Mouse (Mus musculus): ENCODE measurements around the gene Fam172a.

Fam172a gene

DNA sequence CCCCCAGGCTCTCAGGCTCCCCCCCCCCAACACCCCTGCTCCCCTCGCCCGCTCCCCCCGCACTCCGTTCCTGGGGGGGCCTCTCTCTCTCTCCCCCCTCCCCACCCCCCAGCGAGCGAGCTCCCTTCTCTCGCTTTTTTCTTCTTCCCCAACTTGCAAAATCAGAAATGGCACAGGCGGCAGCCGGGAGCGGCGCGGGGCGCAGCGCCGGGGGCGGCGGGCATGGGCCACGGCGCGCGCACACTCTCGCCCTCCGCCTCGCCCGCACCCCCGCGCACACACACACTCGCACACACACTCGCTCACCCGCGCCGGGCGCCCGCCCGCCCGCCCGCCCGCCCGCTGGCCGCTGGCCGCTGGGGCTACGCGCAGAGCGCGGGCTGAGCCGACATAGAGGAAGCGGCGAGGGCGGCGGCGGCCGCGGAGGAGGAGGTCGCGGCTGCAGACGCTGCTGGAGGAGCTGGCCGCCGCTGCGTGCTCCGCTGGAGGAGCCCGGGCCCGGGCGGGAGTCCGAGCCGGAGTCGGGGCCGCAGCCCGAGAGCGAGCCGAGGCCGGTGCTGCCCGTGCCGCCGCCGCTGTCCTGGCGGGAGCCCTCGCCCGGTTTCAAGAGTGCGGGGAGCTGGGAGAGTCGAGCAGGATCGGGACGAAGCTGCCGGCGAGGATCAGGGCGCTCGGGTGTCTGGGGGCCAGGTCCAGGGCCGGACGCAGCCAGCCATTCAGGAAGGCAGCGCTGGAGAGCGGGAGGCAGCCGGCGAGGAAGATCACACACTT, 497.2 kb downstream of the Fam172a start:
- DNase-seq (ENCODE audit: low read depth, low spot score): peak; percentile 67

DNA sequence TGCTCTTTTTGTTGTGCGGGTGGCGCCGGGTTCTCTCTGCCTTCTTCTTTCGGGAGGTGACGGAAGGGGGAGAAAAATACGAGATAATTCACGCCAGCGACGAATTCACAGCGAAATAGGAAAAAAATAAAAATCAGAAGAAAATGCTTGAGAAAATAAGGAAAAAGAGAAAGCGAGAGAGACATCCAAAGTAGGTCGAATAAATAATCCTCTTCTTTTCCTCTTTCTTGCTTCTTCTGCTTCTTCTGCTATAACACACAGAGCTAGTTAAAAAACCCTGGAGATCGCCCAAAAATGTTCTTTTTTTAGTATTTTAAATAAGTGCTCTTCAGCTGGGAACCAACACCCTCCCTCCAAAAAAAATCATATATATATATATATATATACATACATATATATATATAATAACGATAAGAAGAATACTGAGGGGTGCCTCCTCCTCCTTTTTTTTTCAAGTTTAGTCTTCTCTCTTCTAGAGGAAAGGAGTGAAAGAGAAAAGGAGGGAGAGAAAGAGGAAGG, 497.9 kb downstream of the Fam172a start, which contains the start of gene Nr2f1:
Gene Nr2f1, minus strand, starts transcription at position 116 of the 519 bp plus-strand sequence.
- no peak for DNase-seq (ENCODE audit: low read depth, low spot score)

DNA sequence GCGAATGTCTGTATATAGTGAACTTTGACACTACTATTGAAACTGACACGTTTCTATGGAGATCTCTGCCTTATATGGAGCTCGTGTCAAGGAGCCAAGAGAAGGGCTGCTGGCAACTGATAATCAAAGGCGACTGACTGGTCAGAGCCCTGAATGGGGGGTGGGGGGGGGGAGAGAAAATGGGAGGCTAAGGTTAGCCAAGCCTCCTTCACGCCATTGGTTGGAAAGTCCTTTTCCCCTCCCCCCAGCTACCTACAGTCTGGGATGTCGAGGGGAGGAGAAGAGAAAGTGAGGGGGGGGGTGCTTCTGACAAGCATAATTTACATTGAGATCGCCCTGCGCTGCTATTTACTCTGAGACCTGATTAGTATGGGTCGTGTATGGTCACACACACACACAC, 498.6 kb downstream of the Fam172a start:
- peak; percentile 96 for DNase-seq (ENCODE audit: low read depth, low spot score)

DNA sequence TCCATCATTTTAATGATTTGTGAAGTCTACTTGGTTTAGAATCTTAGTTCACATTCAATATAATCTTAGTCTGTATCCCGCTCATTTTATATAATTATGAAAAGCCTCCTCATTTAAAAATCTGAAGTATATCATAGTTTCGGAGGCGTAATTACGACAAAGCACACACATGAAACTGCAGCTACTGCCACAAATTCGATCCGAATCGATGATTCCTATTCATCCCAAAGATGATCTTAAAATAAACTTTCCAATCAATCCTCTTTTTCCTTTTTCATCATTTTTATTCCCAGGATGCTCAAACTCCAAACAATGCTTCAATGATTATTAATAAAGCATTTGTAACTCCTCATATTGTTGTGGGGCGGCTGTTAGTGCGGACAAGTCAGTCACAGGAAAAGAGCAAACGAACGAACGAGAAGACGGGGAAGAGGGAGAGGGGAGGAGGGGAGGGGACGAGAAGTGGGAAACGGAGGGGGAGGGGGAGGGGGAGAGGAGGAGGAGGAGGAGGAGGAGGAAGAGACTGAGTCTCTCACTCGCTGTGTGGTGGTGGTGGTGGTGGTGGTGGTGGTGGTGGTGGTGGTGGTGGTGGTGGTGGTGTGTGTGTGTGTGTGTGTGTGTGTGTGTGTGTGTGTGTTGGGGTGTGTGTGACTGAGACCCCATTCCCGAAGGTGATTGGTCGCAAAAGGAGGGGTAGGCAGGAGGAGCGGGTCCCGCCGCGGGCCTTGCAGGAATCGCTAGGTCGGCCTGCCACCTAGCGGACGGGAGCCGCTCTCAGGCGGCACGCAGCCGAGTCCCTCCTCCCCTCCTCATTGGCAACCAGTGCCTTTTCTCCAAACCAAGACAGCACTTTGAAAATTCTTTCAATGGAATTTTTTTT, 499.4 kb downstream of the Fam172a start:
- DNase-seq (ENCODE audit: low read depth, low spot score): peak; percentile 98

DNA sequence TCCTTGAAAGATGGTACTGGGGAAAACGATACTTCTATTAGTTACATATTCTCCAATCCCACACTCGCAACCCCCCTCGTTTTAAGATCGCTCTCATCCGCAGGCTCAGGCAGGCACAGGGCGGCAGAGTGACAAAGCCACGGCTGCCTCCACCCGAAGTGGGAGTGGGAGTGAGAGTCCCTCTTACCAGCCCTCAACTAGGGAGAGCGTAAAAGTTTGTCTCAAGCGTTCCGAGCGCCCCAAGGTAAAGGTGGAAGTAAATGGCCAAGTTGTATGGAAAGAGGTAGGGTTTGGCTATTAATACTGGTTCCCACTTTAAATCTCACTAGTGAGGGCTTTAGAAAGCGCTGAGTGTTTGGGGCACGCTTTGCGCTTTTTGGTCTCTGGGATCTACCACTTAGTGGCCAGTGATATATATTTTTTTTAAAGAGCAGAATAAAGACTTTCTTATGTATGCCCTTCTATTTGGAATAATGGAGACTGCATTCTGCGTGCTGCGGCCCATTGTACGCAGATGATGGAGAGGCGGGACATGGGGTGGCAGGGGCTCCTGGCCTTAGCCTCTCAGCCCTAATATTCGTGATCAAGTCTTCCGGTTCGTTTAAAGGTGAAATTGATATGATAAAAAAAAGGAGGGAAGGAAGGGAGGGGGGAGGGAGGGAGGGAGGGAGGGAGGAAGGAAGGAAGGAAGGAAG, 500.2 kb downstream of the Fam172a start:
- DNase-seq (ENCODE audit: low read depth, low spot score): no peak

DNA sequence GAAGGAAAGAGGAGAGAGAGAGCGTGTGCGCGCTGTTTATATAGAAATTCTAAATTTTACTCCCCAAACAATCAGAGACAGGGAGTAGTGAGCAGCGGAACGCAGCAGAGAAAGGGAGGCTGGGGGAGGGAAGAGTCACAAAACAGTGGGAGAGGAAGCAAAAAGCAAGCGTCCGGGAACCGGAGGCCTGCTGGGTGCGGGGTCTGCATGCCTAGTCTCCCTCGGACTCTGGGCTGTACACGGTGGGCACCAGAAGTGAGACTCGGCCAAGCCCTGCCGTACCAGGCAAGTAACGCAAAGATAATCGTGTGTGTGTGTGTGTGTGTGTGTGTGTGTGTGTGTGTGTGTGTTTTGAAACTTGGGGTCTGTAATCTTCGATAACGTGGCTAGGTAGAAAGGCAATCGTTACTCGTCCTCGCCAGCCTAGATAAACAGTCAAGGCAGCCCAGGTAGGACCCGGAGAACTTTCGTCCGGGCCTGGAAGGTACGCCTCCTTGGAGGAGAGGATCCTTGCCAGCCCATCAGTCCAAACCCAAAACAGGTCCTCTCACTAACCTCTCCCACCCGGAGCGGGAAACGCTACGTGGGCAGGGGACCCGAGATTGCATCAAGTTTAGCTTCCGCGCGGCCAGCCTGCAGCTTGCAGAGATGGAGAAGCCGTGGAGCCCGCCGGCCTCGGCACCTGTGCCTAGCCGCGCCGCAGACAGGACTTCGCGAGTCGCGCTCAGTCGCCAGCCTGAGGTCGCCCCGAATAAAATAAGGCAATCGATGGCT, 500.9 kb downstream of the Fam172a start:
- peak; percentile 73 for DNase-seq (ENCODE audit: low read depth, low spot score)

DNA sequence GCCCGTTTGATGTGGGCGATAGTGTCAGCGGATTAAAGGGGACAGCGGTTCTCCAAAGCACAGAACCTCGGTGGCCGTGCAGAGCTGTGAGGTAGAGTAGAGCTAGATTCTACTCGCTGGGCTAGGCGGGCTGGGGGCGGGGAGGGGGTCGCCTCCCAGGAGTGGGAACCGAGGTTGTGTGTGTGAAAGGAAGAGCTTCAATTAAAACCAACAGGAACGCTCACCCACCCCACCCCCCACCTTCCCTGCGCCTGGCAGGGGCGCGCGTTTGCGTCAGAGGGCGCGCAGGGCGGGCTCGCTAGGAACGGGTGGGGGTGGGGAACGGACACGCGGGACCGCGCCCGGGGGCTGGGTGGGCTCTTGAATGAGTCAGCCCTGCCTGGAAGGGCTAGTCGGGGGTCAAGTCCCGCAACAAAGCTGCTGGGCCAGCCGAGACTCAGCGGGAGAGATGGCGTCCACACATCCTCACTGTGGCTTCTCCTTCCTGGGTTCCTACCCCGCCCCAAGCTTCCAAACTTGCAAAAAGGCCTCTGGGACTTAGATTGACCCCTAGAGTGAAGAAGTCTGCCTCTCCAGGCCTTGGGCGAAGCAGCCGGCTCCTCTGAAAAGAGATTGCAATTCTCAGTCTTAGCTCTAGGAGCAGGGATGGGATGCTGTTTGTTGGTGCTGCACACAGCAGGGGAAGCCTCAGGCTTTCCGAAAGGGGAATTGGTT, 501.7 kb downstream of the Fam172a start:
- peak; percentile 87 for DNase-seq (ENCODE audit: low read depth, low spot score)

DNA sequence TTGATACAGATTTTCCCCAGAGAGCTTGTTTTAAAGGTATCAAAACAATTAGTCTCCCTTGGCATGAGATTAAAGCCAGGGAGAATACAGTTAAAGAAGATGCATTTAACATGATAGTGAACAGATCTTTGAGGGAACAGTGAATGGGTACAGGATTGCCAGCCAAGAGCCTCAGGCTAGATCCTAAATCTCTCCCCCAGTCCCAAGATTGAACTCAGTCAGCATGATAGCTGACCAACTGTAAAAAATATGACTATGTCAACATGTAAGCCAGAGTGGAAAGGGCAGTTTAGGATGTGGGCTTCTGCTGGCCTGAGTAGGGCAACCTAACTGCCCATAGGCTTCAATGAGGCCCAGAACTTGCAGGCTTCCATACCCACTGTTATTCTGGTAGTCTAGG, 503.6 kb downstream of the Fam172a start:
- DNase-seq (ENCODE audit: low read depth, low spot score): no peak

DNA sequence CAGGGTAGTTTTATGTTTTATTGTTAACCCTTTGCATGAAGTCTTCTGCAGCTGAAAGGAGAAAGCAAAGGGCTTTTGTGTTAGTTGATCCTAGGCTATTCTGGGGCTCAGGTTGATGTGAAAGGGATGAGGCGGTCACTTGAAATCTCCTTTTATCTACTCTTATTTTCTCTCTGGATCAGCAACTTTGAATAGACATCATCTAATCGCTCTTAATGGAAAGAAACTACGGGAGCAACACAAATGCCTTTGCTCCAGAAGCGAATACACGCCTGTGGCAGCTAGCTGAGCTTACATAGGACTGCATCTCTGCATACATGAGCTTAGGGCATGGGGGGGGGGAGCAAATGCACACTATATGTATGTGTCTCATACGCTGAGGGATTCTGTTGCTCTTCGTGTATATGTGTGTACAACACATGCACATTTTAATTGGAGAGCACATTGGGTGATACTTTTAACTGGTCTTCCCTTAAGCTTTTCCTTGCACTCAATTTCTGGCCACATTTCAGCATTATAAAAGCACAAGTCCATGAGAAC, 505.1 kb downstream of the Fam172a start:
- DNase-seq (ENCODE audit: low read depth, low spot score): no peak

DNA sequence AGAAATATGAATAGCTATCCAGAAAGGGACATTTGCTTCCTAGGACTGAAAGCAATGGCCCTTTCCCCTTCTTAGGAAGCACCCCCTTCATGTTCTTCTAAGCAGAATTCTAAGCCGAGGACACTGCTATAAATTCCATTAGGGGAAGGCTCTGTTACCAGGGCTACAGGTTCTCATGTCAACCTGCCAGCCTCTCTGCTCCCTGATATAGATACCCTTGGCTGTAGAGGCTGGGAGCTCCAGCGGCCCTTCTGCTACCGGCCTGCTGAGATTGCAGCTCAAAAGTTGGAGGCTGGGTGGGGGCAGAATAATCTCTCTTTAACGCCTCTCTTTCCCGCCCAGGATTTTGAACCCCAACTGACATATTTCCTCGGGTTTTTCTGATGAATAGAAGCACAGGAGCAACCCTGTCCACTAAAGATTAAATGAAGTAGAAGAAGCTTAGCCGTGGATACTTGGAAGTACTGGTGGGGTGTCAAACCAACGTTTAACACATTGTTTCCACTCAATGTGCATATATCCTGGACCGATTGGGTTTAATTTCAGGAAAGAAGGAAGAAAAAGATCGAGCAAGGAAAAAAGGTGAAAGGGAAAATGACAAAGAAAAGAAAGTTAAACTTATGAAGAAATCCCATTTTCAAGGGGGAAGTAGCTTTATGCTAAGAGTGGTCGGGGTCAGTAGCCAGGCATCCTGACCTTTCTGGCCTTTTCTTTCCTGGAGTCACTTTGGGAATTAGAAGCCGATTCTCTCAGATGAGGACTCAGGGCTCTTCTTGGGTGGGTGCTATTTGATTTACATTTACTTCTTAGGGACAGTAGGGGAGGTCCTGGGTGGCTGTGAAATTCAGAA, 506.2 kb downstream of the Fam172a start:
- no peak for DNase-seq (ENCODE audit: low read depth, low spot score)

DNA sequence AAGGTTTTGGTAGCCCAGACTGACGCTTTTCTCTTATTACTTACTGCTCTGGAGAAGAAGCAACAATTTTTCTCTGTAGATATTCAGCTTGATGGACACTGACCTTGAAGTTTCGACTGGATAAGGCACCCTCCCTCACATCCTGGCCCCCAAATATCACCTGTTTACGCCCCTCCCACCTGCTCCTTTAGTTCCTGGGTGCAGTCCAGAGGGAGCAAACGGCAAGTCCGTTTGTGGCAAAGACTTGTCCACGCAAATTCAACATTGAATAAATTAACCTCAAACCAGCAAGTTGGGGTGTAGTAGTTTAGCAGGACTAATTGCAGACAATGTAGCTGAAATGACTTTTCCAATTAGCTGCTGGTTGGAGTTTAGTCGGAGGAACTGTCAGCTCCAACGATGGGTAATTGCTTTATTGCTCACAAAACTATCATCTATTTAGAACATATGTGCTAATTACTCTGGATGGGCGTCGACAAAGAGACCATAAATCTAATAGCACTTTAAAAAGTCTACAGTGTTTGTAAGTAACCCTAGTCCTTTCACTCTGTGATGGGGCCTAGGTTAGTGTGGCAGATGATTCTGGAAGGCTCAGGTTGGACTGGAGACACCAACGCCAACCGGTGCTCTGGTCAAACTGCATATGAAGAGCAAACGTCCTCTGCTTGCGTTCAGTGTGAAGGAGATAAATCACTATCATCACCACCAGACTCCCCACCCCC, 507.0 kb downstream of the Fam172a start:
- no peak for DNase-seq (ENCODE audit: low read depth, low spot score)

DNA sequence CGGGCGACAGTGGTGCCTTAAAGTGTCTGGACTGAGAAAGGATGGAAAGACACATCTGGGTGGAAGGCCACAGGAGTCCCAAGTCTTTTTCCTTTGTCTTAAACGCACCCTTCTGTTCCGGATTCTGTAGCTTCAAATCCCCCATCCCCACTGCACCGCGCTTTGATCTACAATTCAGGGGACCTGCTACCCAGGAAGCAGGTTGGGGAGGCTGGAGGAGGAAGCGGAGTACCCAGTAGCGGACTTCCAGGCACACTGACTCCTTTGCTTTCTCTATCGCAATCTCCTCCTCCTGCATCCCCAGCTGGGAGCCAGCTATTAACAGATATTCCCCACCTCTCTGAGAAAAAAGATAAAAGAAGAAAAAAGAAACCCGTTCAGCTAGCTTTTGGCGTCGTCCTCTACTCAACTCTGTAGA, 507.8 kb downstream of the Fam172a start:
- no peak for DNase-seq (ENCODE audit: low read depth, low spot score)

DNA sequence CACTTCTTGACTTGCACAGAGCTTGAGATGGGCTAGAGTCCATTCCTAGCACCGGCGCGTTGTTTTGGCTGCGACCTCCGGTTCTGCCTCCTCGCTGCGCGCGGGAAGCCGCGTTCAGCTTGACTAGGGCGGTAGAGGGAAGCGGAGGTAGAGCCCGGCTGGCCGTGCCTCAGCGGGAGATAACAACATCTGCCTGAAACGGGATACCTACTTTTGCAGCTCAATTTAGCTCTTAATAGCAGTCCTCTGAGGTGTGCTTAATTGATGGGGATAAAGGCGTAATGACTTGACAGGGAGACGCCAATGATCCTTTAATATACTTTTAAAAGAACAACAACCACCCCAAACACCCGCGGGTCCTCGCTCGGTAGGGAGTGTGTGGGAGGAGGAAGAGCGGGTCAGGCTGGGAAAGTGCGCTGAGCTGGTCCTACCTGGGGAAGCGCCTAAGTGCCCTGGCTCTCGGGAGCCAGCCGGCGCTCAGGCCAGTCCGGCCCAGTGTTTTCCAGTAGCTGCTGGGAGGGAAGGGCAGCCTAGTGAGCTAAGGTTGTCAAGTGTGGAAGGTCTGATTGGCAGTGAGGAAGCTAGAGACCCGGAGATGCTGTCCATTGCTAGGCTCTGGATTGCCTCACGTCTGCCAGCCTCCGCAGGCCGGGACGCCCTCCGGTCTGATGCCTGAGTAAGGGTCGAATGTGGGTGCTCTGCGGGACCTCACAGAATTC, 508.4 kb downstream of the Fam172a start:
- DNase-seq (ENCODE audit: low read depth, low spot score): peak; percentile 70

DNA sequence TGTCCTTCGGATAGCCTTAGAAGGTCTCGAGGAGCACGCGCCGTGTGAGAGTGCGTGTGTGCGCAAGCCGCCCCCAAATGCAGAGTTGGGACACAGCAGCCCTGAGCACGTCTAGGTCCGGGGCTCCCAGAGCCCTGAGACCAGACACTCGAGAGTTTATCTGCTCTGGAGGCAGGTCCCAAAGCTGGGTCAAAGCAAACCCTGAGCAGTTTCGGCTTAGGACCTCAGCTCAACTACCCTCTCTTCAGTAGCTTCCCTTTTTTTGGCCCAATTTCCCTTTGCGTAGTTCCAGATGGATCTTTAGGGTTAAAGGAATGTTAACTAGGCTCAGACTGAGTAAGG, 508.9 kb downstream of the Fam172a start:
- no peak for DNase-seq (ENCODE audit: low read depth, low spot score)

DNA sequence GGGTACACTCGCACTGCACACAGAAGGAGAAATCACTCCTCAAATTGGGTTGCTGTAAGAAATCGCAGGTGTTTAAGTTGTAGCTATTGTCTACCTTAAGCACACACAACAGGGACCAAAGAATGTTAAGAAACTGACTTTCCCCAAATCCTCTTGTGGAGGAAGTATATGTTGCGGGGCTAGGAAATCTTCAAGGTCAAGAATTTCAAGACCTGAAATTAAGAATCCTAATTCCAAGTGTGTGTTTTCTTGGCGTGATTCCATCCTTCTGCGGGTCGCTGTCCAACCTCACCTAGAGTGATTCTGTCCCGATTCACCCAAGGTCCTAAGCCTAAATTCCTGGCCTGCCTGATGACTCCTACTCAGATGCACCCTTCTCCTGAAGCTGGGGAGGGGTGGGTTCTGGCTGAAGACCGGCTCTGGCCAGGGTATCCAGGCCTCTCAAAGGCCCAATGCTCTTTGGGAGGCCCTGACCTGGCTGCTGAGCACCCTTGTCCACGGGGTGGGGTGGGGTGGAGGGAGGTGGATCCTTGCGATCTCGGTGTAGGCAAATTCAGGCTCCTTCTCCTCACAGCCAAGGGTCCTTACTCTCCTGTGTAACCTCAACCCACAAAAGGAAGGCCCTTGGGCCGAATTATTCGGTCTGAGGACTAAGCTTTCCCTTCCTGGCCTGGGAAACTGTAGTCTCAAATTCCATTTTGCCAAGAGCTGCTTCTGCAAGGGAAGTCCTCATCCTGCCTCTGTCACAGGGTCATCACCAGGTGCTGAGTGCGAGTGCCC, 509.6 kb downstream of the Fam172a start:
- no peak for DNase-seq (ENCODE audit: low read depth, low spot score)

DNA sequence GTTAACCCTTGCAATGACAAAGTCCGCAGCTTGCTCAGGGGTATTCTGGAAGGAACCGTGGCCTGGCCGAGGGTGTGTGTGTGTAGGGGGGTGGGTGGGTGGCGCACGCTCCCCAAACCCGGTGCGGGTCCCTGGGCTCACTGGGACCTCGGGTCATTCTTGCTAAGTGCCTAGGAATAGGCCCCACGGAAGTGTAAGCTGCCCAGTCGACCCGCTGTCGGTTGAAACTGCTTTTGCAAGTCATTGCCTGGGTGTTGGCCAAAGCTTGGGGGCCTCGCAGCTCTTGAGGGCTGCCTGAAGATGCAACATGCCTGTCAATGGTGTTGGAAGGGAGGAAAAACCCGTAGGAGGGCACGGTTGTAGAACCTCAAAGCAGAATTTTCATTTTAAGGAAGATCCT, 510.3 kb downstream of the Fam172a start:
- peak; percentile 45 for DNase-seq (ENCODE audit: low read depth, low spot score)

DNA sequence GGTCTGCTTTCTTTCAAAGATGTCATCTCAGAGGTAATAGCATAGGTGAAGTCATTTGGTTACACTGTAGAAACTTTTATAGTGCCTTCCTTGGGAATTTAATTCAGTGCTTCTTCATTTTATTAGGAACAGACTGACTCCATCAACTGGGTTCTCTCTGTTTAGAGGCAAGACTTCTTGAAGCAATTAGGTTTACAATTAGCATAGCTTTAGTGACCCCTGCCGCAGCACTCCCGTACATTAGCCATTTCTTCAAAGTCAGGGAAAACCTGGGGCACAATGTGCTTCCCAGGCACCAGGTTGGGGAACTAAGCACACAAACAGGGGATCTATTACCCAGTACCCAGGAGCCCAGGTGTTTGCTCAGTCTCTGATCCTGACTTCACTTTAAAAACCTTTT, 511.3 kb downstream of the Fam172a start:
- DNase-seq (ENCODE audit: low read depth, low spot score): no peak
